Comparison of ENCODE assay signal across 8 mouse cellular contexts in genomic region chr5:31697644-31698296, GRCm38 (mm10). TPM values are rescaled to one million over a fixed set of nuclear protein-coding genes. Genes with fewer than 3 reads are reported as not detected.
DNase-seq lines count a peak whose midpoint lies in the region; ATAC-seq and TF ChIP-seq lines count a peak whose summit lies in the region.

Gene Babam2, plus strand, starts transcription at chr5:31697684.

- peak within 1 kb of the TSS; percentile 81 for H3K9ac ChIP-seq in kidney, embryonic 15.5 days

- DNase-seq in A20 (ENCODE audit: low read depth, low spot score) (peak; percentile 97), liver (peak; percentile 92)
- DNase-seq in heart, embryonic 10.5 days (ENCODE audit: low spot score), result peak; percentile 95
- DNase-seq in spleen, postnatal 4 days (ENCODE audit: low spot score in 2 of 2), result peak; percentile 92 to 97

- no peak for TF ChIP-seq POLR2A in bone marrow macrophage, adult 2 months (IDR thresholded peaks at IDR 0.05; ENCODE audit: borderline replicate concordance, low read depth, low read length)
- TF ChIP-seq POLR2A in embryonic fibroblast, embryonic 13.5 days (IDR thresholded peaks at IDR 0.05; ENCODE audit: low read depth, low read length), result peak; percentile 54

- H3K9me3 ChIP-seq in heart, embryonic 10.5 days, result no peaks in the 10 kb centered on the region
- H3K9me3 ChIP-seq in kidney, embryonic 15.5 days (replicated peaks), result no peaks in the 10 kb centered on the region

- H3K27ac ChIP-seq in bone marrow macrophage, adult 2 months (ENCODE audit: insufficient read depth, low read depth, low read length), result peak within 1 kb of the TSS; percentile 92
- peak within 1 kb of the TSS; percentile 94 for H3K27ac ChIP-seq in embryonic fibroblast, embryonic 13.5 days (ENCODE audit: insufficient read depth, low read length)
- peak within 1 kb of the TSS; percentile 93 for H3K27ac ChIP-seq in heart, embryonic 10.5 days
- peak within 1 kb of the TSS; percentile 97 for H3K27ac ChIP-seq in kidney, embryonic 15.5 days

- H3K27me3 ChIP-seq in heart, embryonic 10.5 days (ENCODE audit: insufficient read depth, poor library complexity, severe bottlenecking), result no peaks in the 10 kb centered on the region
- H3K27me3 ChIP-seq in kidney, embryonic 15.5 days, result no peaks in the 10 kb centered on the region

- under 1% methylated on average over 71 of the region's 71 CpGs for WGBS in heart, embryonic 10.5 days
- WGBS in kidney, embryonic 15.5 days, result under 1% methylated on average over 71 of the region's 71 CpGs

- no peak for TF ChIP-seq CTCF in bone marrow macrophage, adult 2 months (IDR thresholded peaks at IDR 0.05; ENCODE audit: low read depth, low read length)
- TF ChIP-seq CTCF in embryonic fibroblast, embryonic 13.5 days (IDR thresholded peaks at IDR 0.05; ENCODE audit: borderline replicate concordance, insufficient read depth, low read length), result no peak

- peaks cover 3% of the 10 kb centered on the region for H3K4me1 ChIP-seq in bone marrow macrophage, adult 2 months (ENCODE audit: control insufficient read depth, insufficient read depth, low read length)
- H3K4me1 ChIP-seq in embryonic fibroblast, embryonic 13.5 days (ENCODE audit: control insufficient read depth, insufficient read depth, low read length), result peaks cover 6% of the 10 kb centered on the region
- peaks cover 8% of the 10 kb centered on the region for H3K4me1 ChIP-seq in heart, embryonic 10.5 days
- H3K4me1 ChIP-seq in kidney, embryonic 15.5 days, result peaks cover 20% of the 10 kb centered on the region

- ATAC-seq in kidney, embryonic 15.5 days (replicated peaks; ENCODE audit: low FRiP score), result peak; percentile 92
- ATAC-seq in monocyte, adult 5-6 weeks (replicated peaks; ENCODE audit: insufficient number of reproducible peaks, low FRiP score, low TSS enrichment, poor library complexity, severe bottlenecking), result no peak; the same call in 1 of the 2 replicates

- H3K36me3 ChIP-seq in heart, embryonic 10.5 days, result peaks cover 3% of the 10 kb centered on the region; the same call in 1 of the 2 replicates
- peaks cover 9% of the 10 kb centered on the region for H3K36me3 ChIP-seq in kidney, embryonic 15.5 days

- H3K4me3 ChIP-seq in bone marrow macrophage, adult 2 months (ENCODE audit: insufficient read depth, low read length), result peak within 1 kb of the TSS; percentile 71
- peak within 1 kb of the TSS; percentile 56 for H3K4me3 ChIP-seq in embryonic fibroblast, embryonic 13.5 days (ENCODE audit: insufficient read depth, low read length)
- H3K4me3 ChIP-seq in heart, embryonic 10.5 days, result peak within 1 kb of the TSS; percentile 88
- H3K4me3 ChIP-seq in kidney, embryonic 15.5 days (replicated peaks), result peak within 1 kb of the TSS; percentile 86

- peak within 1 kb of the TSS; percentile 78 for H3K4me2 ChIP-seq in kidney, embryonic 15.5 days

RNA-seq across cellular contexts. Expression of gene Babam2, which starts in this region (rescaled TPM):
- 64.1 and 69.4 TPM in 2 replicates for polyA plus RNA-seq in bone marrow macrophage, adult 2 months (2012; ENCODE audit: insufficient read depth, insufficient read length, missing spikeins)
- polyA plus RNA-seq in embryonic fibroblast, embryonic 13.5 days (2011; ENCODE audit: insufficient read length, low read depth, missing spikeins), result 60.2 and 68.7 TPM in 2 replicates
- 40.8 and 43.6 TPM in 2 replicates for polyA plus RNA-seq in heart, embryonic 10.5 days (2016; fragmentation: Nextera tagmentation; extraction: Ambion mirVana)
- polyA plus RNA-seq in kidney, embryonic 15.5 days (2015; fragmentation: Nextera tagmentation; extraction: Ambion mirVana), result 76.7 and 83.2 TPM in 2 replicates
- 35.1 to 40.8 TPM (median 35.5 TPM) in 3 replicates for total RNA-seq in monocyte, adult 5-6 weeks (2017)
